Mouse (Mus musculus): ENCODE data around the gene Mycbpap. TPM values are rescaled to one million over a fixed set of nuclear protein-coding genes. Genes with fewer than 3 reads are reported as not detected.
A peak's percentile ranks its signal among the peaks of the same experiment; 100 is the strongest.

The Mycbpap gene
- polyA plus RNA-seq, 1 experiment from 2014 or later, result 1.9 TPM

DNA sequence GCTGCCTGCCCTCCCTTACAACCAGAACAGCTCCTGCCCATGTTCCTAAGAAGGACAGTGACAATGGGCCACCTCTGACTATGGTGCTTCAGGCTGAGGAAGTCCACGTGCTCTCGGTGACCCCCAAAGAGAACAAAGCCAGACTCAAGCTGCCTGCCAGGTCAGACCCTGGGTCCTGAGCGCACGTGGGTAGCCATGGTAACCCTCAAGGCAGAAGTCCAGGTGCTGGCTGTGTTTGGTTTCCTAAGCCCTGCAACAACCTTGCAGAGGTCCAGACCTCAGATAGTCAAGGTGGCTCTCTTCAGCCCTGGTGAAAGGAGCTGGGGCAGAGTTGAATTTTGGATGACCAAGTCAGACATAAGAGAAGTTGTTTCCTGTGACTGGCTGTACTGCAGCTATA, 31.8 kb downstream of the Mycbpap start:
- H3K4me3 ChIP-seq (replicated peaks), result no peak overlapping the region
- no peaks in the 10 kb centered on the region; the same call in 1 of the 2 replicates for H3K36me3 ChIP-seq
- H3K9ac ChIP-seq, result no peak overlapping the region
- no peak overlapping the region for H3K4me2 ChIP-seq
- no peak for ATAC-seq (ENCODE audit: insufficient read depth, low FRiP score, low read depth)
- 38% methylated on average over 4 of the region's 4 CpGs for WGBS
- peaks cover 11% of the 10 kb centered on the region; the same call in 1 of the 2 replicates for H3K4me1 ChIP-seq
- no peaks in the 10 kb centered on the region for H3K9me3 ChIP-seq
- H3K27me3 ChIP-seq (replicated peaks), result no peaks in the 10 kb centered on the region; the same call in 1 of the 2 replicates
- no peak overlapping the region for H3K27ac ChIP-seq

DNA sequence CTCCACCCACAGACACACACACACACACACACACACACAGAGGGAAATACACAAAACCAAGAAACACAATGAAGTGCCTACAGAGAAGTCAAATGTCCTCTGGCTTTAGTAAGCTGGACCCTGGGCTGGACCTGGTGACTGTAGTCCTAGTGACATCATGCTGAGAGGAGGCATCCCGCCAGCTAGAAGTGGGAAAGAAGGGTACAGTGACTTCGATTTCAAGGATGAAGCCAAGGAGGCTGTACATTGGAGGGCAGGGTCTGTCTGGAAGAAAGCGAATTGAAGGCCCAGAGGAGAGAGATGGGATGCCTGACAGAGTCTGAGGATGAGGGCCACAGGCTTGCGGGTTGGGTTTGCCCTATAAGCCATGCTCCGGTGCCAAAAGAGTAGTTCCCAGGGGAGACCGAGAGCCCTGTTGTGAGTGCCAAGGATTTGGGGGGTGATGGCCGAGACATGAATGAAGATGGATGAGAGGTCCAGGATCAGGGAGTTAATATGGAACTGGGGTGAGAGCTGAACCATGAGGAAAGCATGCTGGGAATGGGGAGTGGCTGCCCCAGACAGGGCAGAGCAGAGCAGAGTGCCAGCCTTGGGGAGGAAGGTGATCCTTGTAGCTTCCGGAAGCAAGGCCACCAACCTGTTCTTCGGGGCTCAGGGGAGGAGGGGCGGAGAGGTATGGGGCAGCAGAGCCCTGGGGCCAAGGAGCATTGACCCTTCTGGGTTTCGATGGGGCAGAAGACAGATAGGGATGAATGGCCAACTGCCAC, 32.6 kb downstream of the Mycbpap start:
- H3K4me2 ChIP-seq, result no peak overlapping the region
- H3K4me3 ChIP-seq (replicated peaks), result no peak overlapping the region
- no peak for ATAC-seq (ENCODE audit: insufficient read depth, low FRiP score, low read depth)
- no peaks in the 10 kb centered on the region; the same call in 1 of the 2 replicates for H3K27me3 ChIP-seq (replicated peaks)
- 84% methylated on average over 11 of the region's 11 CpGs for WGBS
- H3K27ac ChIP-seq, result no peak overlapping the region
- H3K36me3 ChIP-seq, result no peaks in the 10 kb centered on the region
- peaks cover 11% of the 10 kb centered on the region; the same call in 1 of the 2 replicates for H3K4me1 ChIP-seq
- H3K9me3 ChIP-seq, result no peaks in the 10 kb centered on the region
- no peak overlapping the region for H3K9ac ChIP-seq

DNA sequence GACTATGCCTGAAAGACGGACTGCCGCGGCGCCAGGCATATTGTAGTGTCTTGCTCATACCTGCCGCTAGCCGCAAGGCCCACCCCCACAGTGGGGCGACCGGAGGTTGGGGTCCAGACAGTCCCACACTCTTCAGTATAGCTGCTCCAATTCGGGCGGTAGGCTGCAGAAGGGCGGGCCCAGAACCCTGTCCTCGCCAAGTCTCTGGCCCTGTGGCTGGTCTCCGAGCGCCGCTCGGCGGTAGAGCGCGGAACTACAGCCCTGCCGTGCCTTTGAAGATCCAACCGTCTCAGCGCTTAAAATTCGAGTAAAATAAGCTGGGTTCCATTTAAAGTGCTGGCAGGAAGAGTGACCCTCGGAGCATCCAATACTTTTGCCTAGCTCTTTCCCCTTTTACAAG, 35.5 kb downstream of the Mycbpap start, which contains the start of gene Spata20:
Gene Spata20 (minus strand): TSS at position 179 of the 400 bp plus-strand sequence.
- peak; percentile 41; the same call in 1 of the 2 replicates for ATAC-seq (ENCODE audit: insufficient read depth, low FRiP score, low read depth)
- Histone ChIP-seq H3K9ac (no peak within 1 kb of the TSS), H3K4me3 (replicated peaks) (peak within 1 kb of the TSS; percentile 10; the same call in 1 of the 2 replicates), H3K4me1 (peaks cover 3% of the 10 kb centered on the region; the same call in 1 of the 2 replicates), H3K27me3 (replicated peaks) (no peaks in the 10 kb centered on the region; the same call in 1 of the 2 replicates), H3K36me3 (no peaks in the 10 kb centered on the region), H3K27ac (no peak within 1 kb of the TSS), H3K9me3 (no peaks in the 10 kb centered on the region), H3K4me2 (peak within 1 kb of the TSS; percentile 49)
- WGBS, result 3% methylated on average over 24 of the region's 24 CpGs

DNA sequence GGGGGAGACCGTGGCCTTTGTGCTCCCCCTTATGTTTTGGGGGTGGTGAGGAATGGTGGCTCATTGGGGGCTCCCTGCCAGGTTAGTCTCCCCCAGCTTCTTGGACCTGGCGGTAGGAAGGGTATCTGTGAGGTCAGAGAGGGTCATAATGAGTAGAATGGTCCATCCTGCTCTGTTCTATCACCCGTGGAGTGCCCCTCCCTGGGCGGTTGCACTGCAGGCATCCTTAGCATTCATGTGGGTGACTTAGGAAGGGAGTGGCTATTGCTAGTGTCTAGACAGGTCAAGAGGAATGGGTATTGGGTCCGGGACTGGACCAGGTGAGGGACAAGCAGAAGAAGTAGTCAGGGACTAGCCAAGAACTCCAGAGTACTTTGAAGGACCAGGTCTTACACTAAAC, 36.3 kb downstream of the Mycbpap start:
- Histone ChIP-seq H3K4me2 (no peak overlapping the region), H3K36me3 (no peaks in the 10 kb centered on the region), H3K9ac (no peak overlapping the region), H3K9me3 (no peaks in the 10 kb centered on the region), H3K27ac (no peak overlapping the region), H3K4me1 (no peaks in the 10 kb centered on the region), H3K4me3 (replicated peaks) (no peak overlapping the region), H3K27me3 (replicated peaks) (no peaks in the 10 kb centered on the region; the same call in 1 of the 2 replicates)
- ATAC-seq (ENCODE audit: insufficient read depth, low FRiP score, low read depth), result no peak
- 74% methylated on average over 5 of the region's 5 CpGs for WGBS

DNA sequence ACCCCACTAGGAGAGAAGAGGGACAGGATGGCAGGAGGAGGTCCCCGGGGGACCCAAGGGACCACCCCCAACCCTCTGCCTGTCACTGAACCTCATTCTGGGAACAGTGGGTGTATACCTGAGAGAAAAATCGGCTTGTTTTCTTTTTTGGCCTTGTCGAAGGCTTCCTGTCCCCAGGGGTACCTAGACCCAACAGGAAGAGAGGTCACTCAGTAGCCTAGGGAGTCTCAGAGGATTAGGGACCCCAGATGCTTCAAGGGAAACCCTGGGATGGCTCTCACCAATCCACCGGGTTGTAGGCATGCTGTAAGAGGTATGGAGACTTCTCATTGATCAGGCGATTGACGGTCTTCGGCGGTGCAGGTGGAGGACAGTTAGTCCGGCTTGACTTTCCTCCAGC, 36.9 kb downstream of the Mycbpap start:
- H3K9ac ChIP-seq, result no peak overlapping the region
- no peaks in the 10 kb centered on the region for H3K9me3 ChIP-seq
- H3K27me3 ChIP-seq (replicated peaks), result no peaks in the 10 kb centered on the region; the same call in 1 of the 2 replicates
- H3K36me3 ChIP-seq, result no peaks in the 10 kb centered on the region
- H3K4me3 ChIP-seq (replicated peaks), result no peak overlapping the region
- WGBS, result 86% methylated on average over 9 of the region's 9 CpGs
- H3K27ac ChIP-seq, result no peak overlapping the region
- no peak overlapping the region for H3K4me2 ChIP-seq
- no peaks in the 10 kb centered on the region for H3K4me1 ChIP-seq
- no peak for ATAC-seq (ENCODE audit: insufficient read depth, low FRiP score, low read depth)

DNA sequence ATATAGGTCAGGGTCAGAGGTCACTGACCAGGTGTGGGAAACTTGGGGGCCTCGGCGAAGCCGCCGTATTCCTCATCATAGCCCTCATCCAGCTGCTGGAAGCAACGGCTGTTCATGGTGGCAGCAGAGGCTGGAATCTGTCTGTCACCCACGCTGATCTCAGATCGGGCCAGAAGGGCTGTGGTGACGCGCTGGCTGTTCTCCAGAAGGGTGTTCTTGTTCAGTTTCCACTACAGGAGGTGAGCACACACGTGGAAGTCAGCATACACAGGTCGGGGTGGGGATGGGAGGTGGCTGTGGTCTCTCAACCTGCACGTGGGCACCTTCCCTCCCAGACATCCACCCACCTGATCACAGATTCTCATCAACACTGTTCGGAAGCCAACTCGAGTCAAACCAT, 37.6 kb downstream of the Mycbpap start:
- Histone ChIP-seq H3K27me3 (replicated peaks) (no peaks in the 10 kb centered on the region; the same call in 1 of the 2 replicates), H3K4me1 (no peaks in the 10 kb centered on the region), H3K36me3 (no peaks in the 10 kb centered on the region), H3K4me2 (no peak overlapping the region), H3K4me3 (replicated peaks) (no peak overlapping the region), H3K9ac (no peak overlapping the region), H3K27ac (no peak overlapping the region), H3K9me3 (no peaks in the 10 kb centered on the region)
- no peak for ATAC-seq (ENCODE audit: insufficient read depth, low FRiP score, low read depth)
- 80% methylated on average over 14 of the region's 14 CpGs for WGBS

DNA sequence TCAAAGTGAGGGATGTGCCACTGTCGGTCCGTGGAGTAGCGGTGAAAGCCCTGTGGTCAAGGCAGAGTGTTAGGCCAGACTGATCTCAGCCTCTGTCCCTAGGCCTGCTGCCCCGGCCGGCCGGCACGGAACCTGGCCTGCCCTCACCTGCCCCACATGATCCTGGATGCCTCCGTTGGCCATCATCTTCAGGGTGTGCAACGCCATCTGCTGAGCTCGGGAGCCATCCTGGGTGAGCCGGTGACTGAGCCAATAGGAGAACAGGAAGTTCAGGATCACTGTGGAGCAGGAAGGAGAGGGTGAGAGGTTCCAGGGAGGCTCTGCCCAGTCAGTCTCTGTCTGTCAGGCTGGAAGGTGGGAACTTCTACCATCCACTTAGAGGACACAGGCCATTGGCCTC, 38.1 kb downstream of the Mycbpap start:
- Histone ChIP-seq H3K9me3 (no peaks in the 10 kb centered on the region), H3K4me2 (no peak overlapping the region), H3K36me3 (no peaks in the 10 kb centered on the region), H3K4me1 (no peaks in the 10 kb centered on the region), H3K27me3 (replicated peaks) (no peaks in the 10 kb centered on the region; the same call in 1 of the 2 replicates), H3K9ac (no peak overlapping the region), H3K27ac (no peak overlapping the region), H3K4me3 (replicated peaks) (no peak overlapping the region)
- no peak; the same call in 1 of the 2 replicates for ATAC-seq (ENCODE audit: insufficient read depth, low FRiP score, low read depth)
- 74% methylated on average over 11 of the region's 11 CpGs for WGBS

DNA sequence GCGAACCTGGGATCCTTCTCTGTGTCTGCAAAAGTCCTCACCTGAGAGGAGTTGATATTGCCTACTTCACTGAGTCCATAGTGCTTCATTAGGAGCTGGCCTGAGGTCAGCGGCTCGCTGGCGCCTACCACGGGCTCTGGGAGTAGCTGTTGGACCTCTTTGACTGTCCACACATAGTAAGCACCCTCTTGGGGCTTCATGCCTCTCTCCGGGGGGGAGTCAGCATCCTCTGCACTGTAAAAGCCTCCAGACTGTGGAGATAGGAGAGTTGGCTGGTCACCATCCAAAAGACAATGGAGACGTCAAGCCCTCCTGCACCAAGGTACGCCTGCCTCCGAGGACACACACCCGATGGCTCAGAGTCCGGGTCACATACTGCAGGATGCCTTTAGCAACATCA, 38.8 kb downstream of the Mycbpap start:
- Histone ChIP-seq H3K4me3 (replicated peaks) (no peak overlapping the region), H3K27ac (no peak overlapping the region), H3K9me3 (no peaks in the 10 kb centered on the region), H3K4me1 (no peaks in the 10 kb centered on the region), H3K9ac (no peak overlapping the region), H3K27me3 (replicated peaks) (peaks cover under 1% of the 10 kb centered on the region; the same call in 1 of the 2 replicates), H3K36me3 (no peaks in the 10 kb centered on the region), H3K4me2 (no peak overlapping the region)
- no peak for ATAC-seq (ENCODE audit: insufficient read depth, low FRiP score, low read depth)
- 95% methylated on average over 11 of the region's 11 CpGs for WGBS

DNA sequence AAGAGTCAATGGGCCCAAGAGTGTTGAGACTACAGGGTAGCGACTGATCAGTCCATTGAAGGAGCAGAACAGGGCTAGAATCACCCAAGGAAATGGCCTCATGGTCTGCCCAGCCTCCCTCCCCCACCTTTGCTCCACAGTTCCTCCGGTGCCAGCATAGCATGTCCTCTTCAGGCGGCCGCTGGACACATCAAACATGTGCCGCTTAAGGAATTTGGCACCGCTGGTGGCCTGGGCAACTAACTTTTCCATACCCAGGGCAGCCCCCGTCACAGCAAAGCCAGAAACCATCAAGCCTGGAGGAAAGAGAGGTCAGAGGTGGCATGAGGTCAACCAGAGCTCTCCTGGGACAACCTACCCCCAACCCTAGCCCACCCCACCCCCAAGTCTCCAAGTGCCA, 39.6 kb downstream of the Mycbpap start:
- Histone ChIP-seq H3K4me3 (replicated peaks) (no peak overlapping the region), H3K9me3 (no peaks in the 10 kb centered on the region), H3K27me3 (replicated peaks) (peaks cover 3% of the 10 kb centered on the region; the same call in 1 of the 2 replicates), H3K4me2 (no peak overlapping the region), H3K4me1 (no peaks in the 10 kb centered on the region), H3K36me3 (no peaks in the 10 kb centered on the region), H3K9ac (no peak overlapping the region), H3K27ac (no peak overlapping the region)
- 92% methylated on average over 7 of the region's 7 CpGs for WGBS
- ATAC-seq (ENCODE audit: insufficient read depth, low FRiP score, low read depth), result no peak

DNA sequence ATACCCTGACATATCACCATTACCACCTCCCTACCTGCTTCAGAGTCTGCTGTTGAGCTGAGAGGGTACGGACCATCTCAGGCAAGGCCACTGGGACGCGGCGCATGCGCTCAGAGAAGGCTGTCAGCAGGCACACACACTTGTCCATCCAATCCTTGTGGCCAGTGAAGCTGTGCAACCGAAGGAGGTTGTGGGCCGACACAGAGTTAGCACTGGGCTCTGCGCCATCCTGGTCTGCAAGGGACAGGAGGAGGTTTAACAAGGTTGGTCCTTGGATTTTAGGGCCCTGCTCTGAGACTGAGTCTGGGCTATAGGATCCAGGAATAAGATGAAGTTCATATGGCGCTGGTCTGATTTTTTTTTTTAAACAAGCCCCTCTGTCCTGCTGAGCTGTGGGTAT, 41.2 kb downstream of the Mycbpap start:
- Histone ChIP-seq H3K27ac (no peak overlapping the region), H3K4me1 (peaks cover 4% of the 10 kb centered on the region; the same call in 1 of the 2 replicates), H3K4me3 (replicated peaks) (no peak overlapping the region), H3K4me2 (no peak overlapping the region), H3K36me3 (no peaks in the 10 kb centered on the region), H3K9ac (no peak overlapping the region), H3K9me3 (no peaks in the 10 kb centered on the region), H3K27me3 (replicated peaks) (peaks cover 17% of the 10 kb centered on the region)
- WGBS, result 88% methylated on average over 9 of the region's 9 CpGs
- no peak for ATAC-seq (ENCODE audit: insufficient read depth, low FRiP score, low read depth)

DNA sequence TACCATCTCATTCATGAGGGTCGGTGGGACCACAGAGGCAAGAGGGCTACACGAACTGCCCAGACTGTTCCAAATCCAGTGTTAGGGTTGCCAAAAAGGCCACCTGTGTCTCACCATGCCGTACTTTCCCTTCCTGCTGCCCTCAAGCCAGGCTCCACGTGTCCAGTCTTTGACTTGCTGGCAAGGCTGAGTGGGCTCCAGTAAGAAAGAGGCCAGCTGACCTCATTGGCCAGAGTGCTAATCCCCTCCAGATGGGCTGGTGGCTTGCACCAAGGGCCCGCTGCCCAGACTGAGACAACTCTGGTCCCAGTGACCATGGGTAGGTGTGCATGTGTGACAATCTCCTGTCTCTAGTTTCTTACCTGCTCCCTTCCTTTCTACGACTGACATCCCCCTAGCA, 43.9 kb downstream of the Mycbpap start:
- H3K4me3 ChIP-seq (replicated peaks), result no peak overlapping the region
- no peak overlapping the region for H3K4me2 ChIP-seq
- H3K4me1 ChIP-seq, result peaks cover 27% of the 10 kb centered on the region
- H3K9ac ChIP-seq, result no peak overlapping the region
- no peak overlapping the region for H3K27ac ChIP-seq
- peaks cover 35% of the 10 kb centered on the region for H3K27me3 ChIP-seq (replicated peaks)
- no peak for ATAC-seq (ENCODE audit: insufficient read depth, low FRiP score, low read depth)
- no peaks in the 10 kb centered on the region for H3K36me3 ChIP-seq
- no peaks in the 10 kb centered on the region for H3K9me3 ChIP-seq
- 71% methylated on average over 6 of the region's 6 CpGs for WGBS

DNA sequence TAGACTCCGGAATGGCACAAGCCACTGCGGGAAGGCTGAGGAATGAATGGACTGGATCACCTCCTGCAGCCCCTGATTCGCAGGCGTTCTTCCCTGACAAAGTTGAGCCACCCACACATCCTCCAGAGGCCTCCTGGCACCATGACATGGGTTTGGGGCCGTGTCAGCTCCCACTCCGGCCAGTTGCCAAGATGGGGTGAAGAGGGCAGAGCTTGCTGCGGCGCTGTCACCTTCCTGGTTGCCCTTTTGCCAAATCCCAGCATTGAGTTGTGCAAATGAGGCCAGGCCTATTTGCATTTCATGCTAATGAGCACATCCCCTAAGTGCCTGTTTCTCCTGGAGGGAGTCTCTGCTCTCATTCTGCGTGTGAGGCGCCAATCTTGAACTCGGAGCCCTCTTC, 45.8 kb downstream of the Mycbpap start:
- 25% methylated on average over 11 of the region's 11 CpGs for WGBS
- H3K4me2 ChIP-seq, result no peak overlapping the region
- H3K27me3 ChIP-seq (replicated peaks), result peaks cover 42% of the 10 kb centered on the region
- no peak overlapping the region for H3K9ac ChIP-seq
- H3K9me3 ChIP-seq, result no peaks in the 10 kb centered on the region
- ATAC-seq (ENCODE audit: insufficient read depth, low FRiP score, low read depth), result no peak
- H3K36me3 ChIP-seq, result no peaks in the 10 kb centered on the region
- peaks cover 40% of the 10 kb centered on the region for H3K4me1 ChIP-seq
- no peak overlapping the region for H3K4me3 ChIP-seq (replicated peaks)
- H3K27ac ChIP-seq, result no peak overlapping the region
